Mouse (Mus musculus) adrenal gland, postnatal 0 days (tissue): ENCODE measurements around the gene Vmn1r4. TPM values are rescaled to one million over a fixed set of nuclear protein-coding genes. Genes with fewer than 3 reads are reported as not detected.

Experiments used
- polyA plus RNA-seq: library from polyadenylated mRNA; unstranded; fragments of >200 nt; fragmentation: Nextera tagmentation; extraction: Ambion mirVana; gene quantifications from 2 replicates; pipeline ENCODE4 v1.2.1, GENCODE M21; 2015

Vmn1r4 gene
- 0.25 and 0.49 TPM in 2 replicates for polyA plus RNA-seq

DNA sequence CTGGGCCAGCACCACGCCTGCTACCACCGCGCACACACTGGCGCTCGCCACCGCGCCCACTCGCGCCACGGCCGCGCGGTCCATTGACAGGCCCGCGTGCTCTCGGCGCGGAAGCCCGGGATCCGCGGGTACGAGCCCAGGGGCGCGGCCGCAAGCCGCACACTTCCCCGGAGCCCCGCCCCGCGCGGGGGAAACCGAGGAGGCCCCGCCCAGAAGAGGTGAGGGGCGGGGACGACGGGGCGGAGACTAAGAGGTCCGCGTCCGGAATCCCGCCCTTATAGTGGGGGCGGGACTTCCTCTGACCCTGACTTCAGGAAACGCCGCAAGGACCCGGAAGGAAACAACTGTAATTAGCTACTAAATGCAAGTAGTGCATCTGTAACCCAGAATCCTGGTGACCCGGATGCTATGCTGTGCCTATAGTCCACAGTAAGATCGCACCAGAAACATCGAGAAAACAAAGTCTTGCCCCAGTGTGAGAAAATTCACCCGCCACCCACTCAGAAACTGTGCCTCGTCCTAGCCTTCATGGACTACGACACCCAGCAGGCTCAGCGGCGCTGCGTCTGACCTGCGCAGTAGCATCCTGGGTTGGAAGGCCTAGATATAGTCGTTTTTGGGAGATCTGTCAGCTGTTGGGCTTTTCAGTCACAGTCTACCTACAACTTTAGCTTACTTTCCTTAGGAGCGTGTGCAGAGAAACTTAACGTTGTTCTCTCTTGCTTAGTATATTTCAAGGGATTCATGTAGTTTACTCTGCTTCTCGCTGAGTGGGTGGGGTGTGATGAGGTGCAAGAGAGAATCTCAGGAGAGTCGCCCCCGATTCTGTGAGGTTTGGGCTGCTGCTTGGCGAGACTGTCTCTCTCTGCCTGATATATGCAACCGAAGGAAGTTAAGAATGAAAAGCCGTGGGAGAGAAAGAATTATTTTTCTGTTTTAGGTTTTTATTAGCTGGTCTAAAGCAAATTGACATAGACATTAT, at the start of gene Vmn1r4, which contains the start of gene Nt5c3:
Gene Vmn1r4, plus strand, starts transcription at position 290 of the 982 bp plus-strand sequence.
Gene Nt5c3, minus strand, starts transcription at position 207 of the 982 bp plus-strand sequence.

DNA sequence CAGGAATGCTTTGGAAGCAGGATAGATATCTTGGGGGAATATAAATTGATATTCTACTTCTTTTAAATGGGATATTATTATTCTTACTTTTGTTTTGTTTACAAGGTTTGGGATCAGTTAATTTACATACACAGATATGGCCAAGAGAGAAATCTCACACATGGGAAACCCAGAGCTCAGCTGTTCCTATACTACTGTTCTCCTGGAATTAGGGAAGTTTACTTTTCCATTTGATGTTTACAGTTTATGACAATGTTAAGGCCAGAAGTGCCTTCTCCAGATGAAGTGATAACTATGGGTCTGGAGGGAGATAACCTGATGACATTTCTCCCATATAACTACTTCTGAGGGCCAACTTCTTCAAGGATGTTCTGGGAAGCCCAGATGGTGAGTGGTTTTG, 46.2 kb downstream of the Vmn1r4 start, which contains the start of gene Vmn1r5:
Gene Vmn1r5, plus strand, starts transcription at position 301 of the 400 bp plus-strand sequence.

DNA sequence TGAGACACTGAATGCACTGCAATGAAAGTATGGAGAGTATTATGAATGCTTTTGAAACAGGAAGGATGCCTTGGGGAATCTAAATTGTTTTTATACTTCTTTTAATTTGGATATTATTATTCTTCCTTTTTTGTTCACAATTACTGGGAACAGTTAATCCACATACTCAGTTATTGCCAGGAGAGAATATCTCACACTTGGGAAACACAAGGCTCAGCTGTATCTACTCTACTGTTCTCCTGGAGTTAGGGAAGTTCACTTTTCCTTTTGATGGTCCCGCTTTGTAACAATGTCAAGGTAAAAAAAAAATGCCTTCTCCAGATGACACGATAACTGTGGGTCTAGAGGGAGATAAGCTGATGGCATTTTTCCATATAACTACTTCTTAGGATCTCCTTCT, 73.1 kb downstream of the Vmn1r4 start, which contains the start of gene Vmn1r6:
Gene Vmn1r6, plus strand, starts transcription at position 301 of the 400 bp plus-strand sequence.

Other genes starting within 250 kb of the Vmn1r4 start
- 176 and 251 TPM in 2 replicates for gene Lsm5, start 219.3 kb upstream of the Vmn1r4 start, polyA plus RNA-seq
- gene Avl9, start 209.1 kb upstream of the Vmn1r4 start, polyA plus RNA-seq = 7.3 and 9.3 TPM in 2 replicates
- gene Kbtbd2, start 126.2 kb upstream of the Vmn1r4 start, polyA plus RNA-seq = 18.2 and 20.6 TPM in 2 replicates
- gene Fkbp9, start 92.0 kb upstream of the Vmn1r4 start, polyA plus RNA-seq = 84.0 and 84.2 TPM in 2 replicates
- gene Nt5c3, start 83 bp upstream of the Vmn1r4 start, polyA plus RNA-seq = 70.7 and 76.9 TPM in 2 replicates
- gene Vmn1r5, start 46.3 kb downstream of the Vmn1r4 start, polyA plus RNA-seq = not detected in 2 replicates
- gene Vmn1r6, start 73.2 kb downstream of the Vmn1r4 start, polyA plus RNA-seq = not detected in 2 replicates
- not detected in 2 replicates for gene Vmn1r7, start 101.3 kb downstream of the Vmn1r4 start, polyA plus RNA-seq
- gene Vmn1r8, start 108.3 kb downstream of the Vmn1r4 start, polyA plus RNA-seq = not detected in 2 replicates
- gene Vmn1r9, start 142.8 kb downstream of the Vmn1r4 start, polyA plus RNA-seq = not detected in 2 replicates
- gene Vmn1r10, start 185.4 kb downstream of the Vmn1r4 start, polyA plus RNA-seq = not detected in 2 replicates
- gene Vmn1r11, start 209.4 kb downstream of the Vmn1r4 start, polyA plus RNA-seq = not detected in 2 replicates
- not detected in 2 replicates for gene Vmn1r12, start 232.9 kb downstream of the Vmn1r4 start, polyA plus RNA-seq